Mouse (Mus musculus): Measurements from ENCODE around the gene Npm1. TPM values are rescaled to one million over a fixed set of nuclear protein-coding genes. Genes with fewer than 3 reads are reported as not detected.

The Npm1 gene
- 468 to 550 TPM (median 522 TPM) in 4 replicates for total RNA-seq (2023)

GRCm38 (mm10) chr11:33162998-33163506 lies at the start of gene Npm1:
Gene Npm1 (minus strand): TSS chr11:33163206.

DNA sequence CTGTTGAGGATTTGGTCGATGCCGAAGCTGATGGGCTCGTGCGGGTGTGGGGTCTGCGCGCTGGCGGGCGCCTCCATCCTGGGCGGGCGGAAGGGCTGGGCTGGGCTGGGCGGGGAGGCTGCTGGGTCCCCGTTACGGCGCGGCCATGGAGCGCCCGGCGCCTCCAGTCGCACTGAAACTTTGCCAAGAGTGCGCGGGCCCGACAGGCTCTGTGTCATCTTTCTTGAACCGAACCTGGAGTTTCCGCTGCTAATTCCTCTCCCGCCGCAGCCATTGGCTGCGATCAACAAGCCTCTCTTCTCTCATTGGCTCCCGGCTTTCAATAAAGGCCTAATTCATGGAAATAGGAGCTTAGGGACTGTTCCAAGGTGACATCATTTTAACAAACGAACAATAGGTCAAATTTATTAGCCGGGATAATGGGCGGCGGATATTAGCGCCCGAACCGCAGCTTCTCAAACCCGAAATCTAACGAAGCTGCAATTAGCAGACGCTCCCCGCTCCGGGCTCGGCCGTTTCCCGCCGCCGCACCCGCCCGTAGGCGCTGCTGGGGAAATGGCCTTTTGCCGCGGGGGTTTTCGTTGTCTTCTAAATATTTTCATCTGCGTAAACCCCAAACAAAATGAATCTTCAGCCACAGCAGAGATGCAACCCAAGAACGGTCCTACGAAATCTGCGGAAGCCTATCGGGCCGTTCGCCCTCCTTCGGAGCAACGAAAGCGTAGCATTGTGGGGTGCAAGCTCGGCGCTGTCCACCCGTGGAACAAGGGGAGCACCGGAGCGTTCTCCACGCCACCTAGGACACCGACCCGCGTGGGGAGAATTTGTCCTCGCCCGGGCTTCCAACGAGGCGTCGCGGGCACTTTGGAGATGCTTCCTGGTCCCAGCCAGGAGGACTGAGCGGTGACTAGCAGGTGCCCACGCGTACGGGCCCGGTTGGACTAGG lies 40.6 kb upstream of the Npm1 start, which contains the start of gene Tlx3:
TSS of gene Tlx3 (minus strand) at position 207 of the 946 bp plus-strand sequence.

DNA sequence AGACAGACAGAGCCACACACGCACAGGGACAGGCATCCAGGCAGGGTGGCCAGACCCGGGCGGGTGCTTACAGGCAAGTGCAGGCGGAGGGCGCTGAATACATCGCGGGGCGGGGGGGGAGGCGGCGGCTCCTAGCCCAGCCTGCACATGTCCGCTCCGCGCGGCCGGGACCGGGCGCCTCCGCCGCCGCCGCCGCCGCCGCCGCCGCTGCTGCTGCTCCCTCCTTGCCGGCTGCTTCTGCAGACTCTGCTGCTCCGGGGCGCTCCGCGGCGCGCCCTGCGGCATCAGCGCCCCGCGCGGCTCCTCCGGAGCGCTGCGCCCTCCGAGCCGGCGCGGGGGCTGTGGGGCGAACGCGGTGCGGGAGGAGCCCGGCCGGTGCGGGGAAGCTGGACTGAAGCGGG lies 15.8 kb downstream of the Npm1 start, which contains the start of gene Fgf18:
TSS of gene Fgf18 (minus strand) at position 230 of the 401 bp plus-strand sequence.

Other genes with a start within 250 kb of the Npm1 start
- not detected in 4 replicates for gene Fgf18, start 15.8 kb downstream of the Npm1 start, total RNA-seq (2023)
- not detected in 4 replicates for gene Tlx3, start 40.4 kb upstream of the Npm1 start, total RNA-seq (2023)
- gene Gm12117, start 113.5 kb upstream of the Npm1 start, total RNA-seq (2023) = not detected in 4 replicates